Mouse (Mus musculus) heart, adult 9 months (tissue): ENCODE results near the gene Ndufs7.

ENCODE experiments used
- DNase-seq, 2 experiments: peaks; one replicate each; pipeline ENCODE4 v3.0.0; 2022; ENCODE audit warnings: low spot score in 2 of 2

The Ndufs7 gene

GRCm38 (mm10) chr10:80262169-80262568, 13.2 kb downstream of the Ndufs7 start:
- no peak for DNase-seq

- DNase-seq = no peak
These were observed 13.9 kb downstream of the Ndufs7 start for GRCm38 (mm10) chr10:80262776-80263365.

GRCm38 (mm10) chr10:80264341-80265148, 15.6 kb downstream of the Ndufs7 start:
- DNase-seq = peak; percentile 99 to 100

- no peak for DNase-seq
These were observed 16.2 kb downstream of the Ndufs7 start for GRCm38 (mm10) chr10:80265149-80265486.

GRCm38 (mm10) chr10:80270099-80270498, 21.2 kb downstream of the Ndufs7 start:
- DNase-seq = no peak

GRCm38 (mm10) chr10:80270734-80271181, 21.8 kb downstream of the Ndufs7 start:
- DNase-seq = no peak

GRCm38 (mm10) chr10:80271186-80271843, 22.4 kb downstream of the Ndufs7 start:
- DNase-seq = no peak

GRCm38 (mm10) chr10:80271870-80272585, 23.1 kb downstream of the Ndufs7 start:
- no peak for DNase-seq

GRCm38 (mm10) chr10:80273847-80274246, 24.9 kb downstream of the Ndufs7 start:
- no peak for DNase-seq

GRCm38 (mm10) chr10:80276238-80276637, 27.3 kb downstream of the Ndufs7 start:
- no peak for DNase-seq

- no peak for DNase-seq
These were observed 29.5 kb downstream of the Ndufs7 start for GRCm38 (mm10) chr10:80278390-80278789.

- DNase-seq = no peak
These were observed 30.4 kb downstream of the Ndufs7 start for GRCm38 (mm10) chr10:80279273-80279672.

- peak in 1 of 2 experiments; percentile 64 for DNase-seq
These were observed 32.4 kb downstream of the Ndufs7 start for GRCm38 (mm10) chr10:80281304-80281703.

GRCm38 (mm10) chr10:80281921-80282371, 33.0 kb downstream of the Ndufs7 start:
- no peak for DNase-seq

GRCm38 (mm10) chr10:80282481-80283441, 33.8 kb downstream of the Ndufs7 start:
- no peak for DNase-seq

GRCm38 (mm10) chr10:80285222-80286070, 36.5 kb downstream of the Ndufs7 start:
- no peak for DNase-seq

- no peak for DNase-seq
These were observed 39.2 kb downstream of the Ndufs7 start for GRCm38 (mm10) chr10:80288097-80288496.

- no peak for DNase-seq
These were observed 39.7 kb downstream of the Ndufs7 start for GRCm38 (mm10) chr10:80288657-80289056.

- peak; percentile 89 to 93 for DNase-seq
These were observed 43.6 kb downstream of the Ndufs7 start, which contains the start of gene Rps15 for GRCm38 (mm10) chr10:80292251-80293146. TSS of gene Rps15 (plus strand) at chr10:80292453.
